Mouse (Mus musculus): ENCODE data around the gene Gm11077. TPM values are rescaled to one million over a fixed set of nuclear protein-coding genes. Genes with fewer than 3 reads are reported as not detected.

The Gm11077 gene
- polyA plus RNA-seq, 2 experiments, result not detected

DNA sequence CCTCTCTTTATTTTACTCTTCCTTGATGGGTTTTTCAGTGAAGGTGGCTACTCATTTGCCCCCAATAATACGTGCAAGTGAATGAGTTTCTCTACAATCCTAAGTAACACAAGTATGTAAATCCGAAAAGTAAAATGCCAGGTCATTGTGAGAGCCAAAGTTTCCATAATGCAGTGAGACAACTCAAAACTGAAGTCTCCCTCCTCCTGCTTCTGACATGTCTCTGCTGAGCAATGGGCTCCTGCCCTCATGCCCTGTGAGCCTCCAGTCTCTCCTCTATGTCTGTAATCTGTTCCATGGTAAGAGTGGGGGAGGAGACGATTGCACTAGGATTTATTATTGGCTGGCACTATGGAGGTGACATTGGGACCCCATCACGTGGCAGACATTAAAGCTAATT is 71.5 kb downstream of the Gm11077 start:
- TF ChIP-seq EP300 (IDR thresholded peaks at IDR 0.05; ENCODE audit: low read depth), result no peak
- no peak for TF ChIP-seq CTCF (IDR thresholded peaks at IDR 0.05; ENCODE audit: low read depth)
- no peak for DNase-seq (ENCODE audit: low read depth in 3 of 3, low spot score in 3 of 3)
- Histone ChIP-seq H3K27ac (no peak overlapping the region), H3K4me2 (ENCODE audit: low read depth) (no peak overlapping the region), H3K27me3 (ENCODE audit: control insufficient read depth, insufficient read depth, low read length) (no peaks in the 10 kb centered on the region), H3K9me3 (ENCODE audit: control insufficient read depth, low read length) (no peaks in the 10 kb centered on the region), H3K36me3 (replicated peaks; ENCODE audit: control insufficient read depth, insufficient read depth, low read depth) (no peaks in the 10 kb centered on the region), H3K4me1 (replicated peaks; ENCODE audit: control insufficient read depth in 2 of 2, insufficient read depth in 2 of 2, low read length in 1 of 2) (no peaks in the 10 kb centered on the region), H3K4me3 (ENCODE audit: insufficient read depth in 1 of 2, low read depth in 2 of 2, low read length in 2 of 2) (no peak overlapping the region), H3K9ac (replicated peaks) (no peak overlapping the region)
- WGBS (ENCODE audit: insufficient replicate concordance), result 53% methylated on average over 4 of the region's 4 CpGs
- ATAC-seq (ENCODE audit: insufficient read depth), result no peak

Other genes with a start within 250 kb of the Gm11077 start
- gene Aebp2, start 106.6 kb upstream of the Gm11077 start, polyA plus RNA-seq (2012; rRNA removed), result 8.0 and 10.7 TPM in 2 replicates
- 3.3 TPM in 2 replicates for gene Aebp2, start 106.6 kb upstream of the Gm11077 start, polyA plus RNA-seq (2014; fragmentation: Nextera tagmentation; extraction: Ambion mirVana)

Measured in liver, embryonic 14.5 days (tissue).